Mouse (Mus musculus) neural tube, postnatal 0 days (tissue): ENCODE measurements around the gene Hdac7. TPM values are rescaled to one million over a fixed set of nuclear protein-coding genes. Genes with fewer than 3 reads are reported as not detected.

Experiments used
- polyA plus RNA-seq: library from polyadenylated mRNA; unstranded; fragments of >200 nt; fragmentation: Nextera tagmentation; extraction: Ambion mirVana; gene quantifications from 2 replicates; pipeline ENCODE4 v1.2.1, GENCODE M21; 2015

Hdac7 gene
- 20.1 and 27.2 TPM in 2 replicates for polyA plus RNA-seq

GRCm38 (mm10) chr15:97844037-97845034 lies at the start of gene Hdac7:
TSS of gene Hdac7 (minus strand) at chr15:97844502.

GRCm38 (mm10) chr15:97778311-97779098 lies 65.8 kb downstream of the Hdac7 start, which contains the start of gene Slc48a1:
TSS of gene Slc48a1 (plus strand) at chr15:97778520.

GRCm38 (mm10) chr15:97767280-97768186 lies 76.8 kb downstream of the Hdac7 start, which contains the start of gene Rapgef3:
TSS of gene Rapgef3 (minus strand) at chr15:97767972.

Other genes with a start within 250 kb of the Hdac7 start
- gene Rpap3, start 138.7 kb downstream of the Hdac7 start, polyA plus RNA-seq: 31.4 and 32.7 TPM in 2 replicates
- 0.14 and 0.28 TPM in 2 replicates for gene Endou, start 113.2 kb downstream of the Hdac7 start, polyA plus RNA-seq
- 14.3 and 15.3 TPM in 2 replicates for gene Rapgef3, start 76.5 kb downstream of the Hdac7 start, polyA plus RNA-seq
- gene Slc48a1, start 66.0 kb downstream of the Hdac7 start, polyA plus RNA-seq: 159 and 161 TPM in 2 replicates
- gene Vdr, start 66.1 kb upstream of the Hdac7 start, polyA plus RNA-seq: 0.17 and 0.22 TPM in 2 replicates
- gene Tmem106c, start 119.7 kb upstream of the Hdac7 start, polyA plus RNA-seq: 36.3 and 44.7 TPM in 2 replicates
- gene Col2a1, start 160.2 kb upstream of the Hdac7 start, polyA plus RNA-seq: 2.6 and 4.1 TPM in 2 replicates
- 93.8 and 101 TPM in 2 replicates for gene Pfkm, start 248.1 kb upstream of the Hdac7 start, polyA plus RNA-seq
- gene Senp1, start 249.2 kb upstream of the Hdac7 start, polyA plus RNA-seq: 12.5 and 13.7 TPM in 2 replicates